Mouse (Mus musculus): Measurements from ENCODE around the gene Rnls.

- TF ChIP-seq CTCF (IDR thresholded peaks at IDR 0.05; ENCODE audit: low read depth) (no peak), EP300 (IDR thresholded peaks at IDR 0.05; ENCODE audit: low read depth) (no peak)
These were observed 190.9 kb downstream of the Rnls start for GRCm38 (mm10) chr19:33201181-33201580.
